Mouse (Mus musculus) embryonic facial prominence, embryonic 11.5 days (tissue): ENCODE measurements around the gene Cpne6. TPM values are rescaled to one million over a fixed set of nuclear protein-coding genes. Genes with fewer than 3 reads are reported as not detected.
A peak's percentile ranks its signal among the peaks of the same experiment; 100 is the strongest.

ENCODE experiments used
- ATAC-seq: fragments of 200-750 bp; cut with Nextera tagmentation; replicated peaks from 2 replicates; pipeline ENCODE4 v1.8.0; 2017; ENCODE audit warnings: low read depth; ENCODE audit not compliant: insufficient number of reproducible peaks, low FRiP score, low TSS enrichment
- DNase-seq: peaks from one replicate; pipeline ENCODE4 v3.0.0-alpha.2; 2015; ENCODE audit warnings: low spot score
- H3K27ac ChIP-seq: fragments of 300-500 bp; sonication (generic); replicated peaks from 2 replicates; pipeline ENCODE4 v1.5.1; 2014; ENCODE audit warnings: mild to moderate bottlenecking, low read depth, low read length, control low read depth
- H3K27me3 ChIP-seq: fragments of 300-500 bp; sonication (generic); 2 replicates; pipeline ENCODE4 v1.6.1; 2014; ENCODE audit warnings: mild to moderate bottlenecking, low read length, moderate library complexity, mixed read lengths; ENCODE audit not compliant: control insufficient read depth, insufficient read depth
- H3K36me3 ChIP-seq: fragments of 300-500 bp; sonication (generic); replicated peaks from 2 replicates; pipeline ENCODE4 v1.6.1; 2014; ENCODE audit warnings: low read depth, mild to moderate bottlenecking, low read length, moderate library complexity, mixed read lengths; ENCODE audit not compliant: control insufficient read depth, insufficient read depth
- H3K4me1 ChIP-seq: fragments of 300-500 bp; sonication (generic); 2 replicates; pipeline ENCODE4 v1.6.1; 2014; ENCODE audit warnings: low read length, mixed read lengths; ENCODE audit not compliant: control insufficient read depth, insufficient read depth
- H3K4me2 ChIP-seq: fragments of 300-500 bp; sonication (generic); 2 replicates; pipeline ENCODE4 v1.6.1; 2014; ENCODE audit warnings: low read depth, mild to moderate bottlenecking, control low read depth, low read length, moderate library complexity
- H3K4me3 ChIP-seq: fragments of 300-500 bp; sonication (generic); 2 replicates; pipeline ENCODE4 v1.5.1; 2014; ENCODE audit warnings: low read depth, low read length, control low read depth
- H3K9ac ChIP-seq: fragments of 300-500 bp; sonication (generic); replicated peaks from 2 replicates; pipeline ENCODE4 v1.6.1; 2014; ENCODE audit warnings: mild to moderate bottlenecking, control low read depth, low read length
- H3K9me3 ChIP-seq: fragments of 300-500 bp; sonication (generic); replicated peaks from 2 replicates; pipeline ENCODE4 v1.6.1; 2016; ENCODE audit warnings: mild to moderate bottlenecking, low read length, inconsistent platforms, mixed read lengths; ENCODE audit not compliant: control insufficient read depth
- WGBS: fragments of 180-500 bp; shearing (Covaris S2); extraction: QIAGEN DNeasy Blood & Tissue Kit; methylation state at CpG from one replicate; pipeline ENCODE4 v1.1.7; 2014; 5-methylcytosine and 5-hydroxymethylcytosine counted together
- polyA plus RNA-seq: library from polyadenylated mRNA; unstranded; fragments of >200 nt; fragmentation: Nextera tagmentation; extraction: Ambion mirVana; gene quantifications from 2 replicates; pipeline ENCODE4 v1.2.1, GENCODE M21; 2014

Cpne6 gene
- polyA plus RNA-seq, 1 experiment from 2014 or later, result 0.24 TPM

DNA sequence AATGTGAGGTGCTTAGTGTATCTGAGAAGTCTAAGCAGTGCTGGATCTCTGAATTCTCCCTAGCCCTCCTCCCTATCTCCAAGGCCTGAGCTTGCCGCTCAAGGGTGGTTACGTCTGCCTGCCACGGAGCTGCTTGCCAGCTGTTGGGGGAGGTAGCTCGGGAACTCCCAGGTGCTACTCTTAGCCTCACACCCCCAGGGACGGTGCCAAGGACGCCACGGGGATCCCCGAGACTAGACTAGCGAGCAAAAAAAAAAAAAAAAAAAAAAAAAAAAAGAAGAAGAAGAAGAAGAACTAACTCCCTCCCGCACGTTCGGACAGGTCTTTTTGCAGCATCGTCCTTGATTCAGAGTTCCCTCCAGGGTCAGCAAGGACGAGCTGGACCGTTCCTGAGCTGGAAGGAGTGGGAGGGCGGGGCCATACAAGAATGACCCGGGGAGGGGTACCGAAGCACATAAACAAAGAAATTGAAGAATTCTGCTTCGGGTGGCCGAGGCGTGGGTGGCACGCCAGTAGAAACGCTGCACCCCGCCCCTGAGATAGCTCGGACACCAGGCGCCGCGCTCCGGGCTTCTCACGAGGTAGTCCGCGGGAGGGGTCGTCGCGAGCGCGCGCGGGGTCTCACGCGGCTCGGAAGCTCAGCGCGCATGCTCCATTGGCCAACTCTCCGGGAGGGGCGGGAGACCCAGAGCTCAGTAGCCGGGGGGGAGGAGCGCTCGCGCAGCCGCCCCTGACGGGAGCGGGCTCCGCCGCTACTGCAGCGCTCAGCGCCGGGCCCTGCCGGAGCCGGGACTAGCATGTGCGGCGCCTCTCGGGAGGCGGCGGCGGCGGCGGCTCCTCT lies 19.7 kb upstream of the Cpne6 start, which contains the start of gene Carmil3:
TSS of gene Carmil3 (plus strand) at position 291 of the 841 bp plus-strand sequence.
- H3K4me1 ChIP-seq, result no peaks in the 10 kb centered on the region
- H3K36me3 ChIP-seq, result no peaks in the 10 kb centered on the region; the same call in 1 of the 2 replicates
- H3K27ac ChIP-seq, result peak within 1 kb of the TSS; percentile 52
- peak within 1 kb of the TSS; percentile 94 for H3K4me2 ChIP-seq
- DNase-seq (peak; percentile 86), ATAC-seq (peak; percentile 82)
- H3K27me3 ChIP-seq, result no peaks in the 10 kb centered on the region
- WGBS, result under 1% methylated on average over 64 of the region's 68 CpGs
- peak within 1 kb of the TSS; percentile 74 for H3K9ac ChIP-seq
- peak within 1 kb of the TSS; percentile 63 for H3K4me3 ChIP-seq
- no peaks in the 10 kb centered on the region for H3K9me3 ChIP-seq

DNA sequence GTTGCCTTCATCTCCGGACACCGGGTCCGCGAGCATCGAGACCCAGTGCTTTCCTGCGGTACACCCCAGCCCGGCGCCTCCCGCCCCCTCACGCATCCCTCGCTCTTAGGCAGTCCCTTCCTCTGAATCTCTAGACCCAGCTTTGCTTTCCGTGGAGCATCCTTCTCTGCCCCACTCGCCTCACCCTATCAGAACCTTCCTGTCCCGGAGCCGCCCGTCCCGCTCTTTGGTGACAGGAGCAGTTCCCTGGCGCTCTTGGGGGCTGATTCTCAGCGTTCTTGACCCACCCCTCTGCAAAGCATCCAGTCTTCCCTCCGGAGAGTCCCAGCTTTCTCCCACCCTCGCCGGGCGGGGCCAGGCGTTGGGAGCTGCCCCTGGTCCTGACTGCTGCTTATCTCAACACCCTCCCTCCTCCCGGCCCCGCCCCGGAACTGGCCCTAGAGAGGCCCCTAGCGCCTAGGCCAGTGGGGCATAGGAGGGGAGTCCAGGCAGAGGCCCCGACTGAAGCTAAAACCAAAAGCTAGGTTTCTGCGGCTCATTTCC lies 18.9 kb upstream of the Cpne6 start:
- Histone ChIP-seq H3K27me3 (no peaks in the 10 kb centered on the region), H3K4me1 (no peaks in the 10 kb centered on the region), H3K36me3 (no peaks in the 10 kb centered on the region; the same call in 1 of the 2 replicates), H3K9ac (peak overlapping the region; percentile 74), H3K4me2 (peak overlapping the region; percentile 94), H3K9me3 (no peaks in the 10 kb centered on the region), H3K4me3 (peak overlapping the region; percentile 63), H3K27ac (peak overlapping the region; percentile 52)
- DNase-seq, result peak; percentile 82
- peak; percentile 84 for ATAC-seq
- 0% methylated on average over 25 of the region's 30 CpGs for WGBS

DNA sequence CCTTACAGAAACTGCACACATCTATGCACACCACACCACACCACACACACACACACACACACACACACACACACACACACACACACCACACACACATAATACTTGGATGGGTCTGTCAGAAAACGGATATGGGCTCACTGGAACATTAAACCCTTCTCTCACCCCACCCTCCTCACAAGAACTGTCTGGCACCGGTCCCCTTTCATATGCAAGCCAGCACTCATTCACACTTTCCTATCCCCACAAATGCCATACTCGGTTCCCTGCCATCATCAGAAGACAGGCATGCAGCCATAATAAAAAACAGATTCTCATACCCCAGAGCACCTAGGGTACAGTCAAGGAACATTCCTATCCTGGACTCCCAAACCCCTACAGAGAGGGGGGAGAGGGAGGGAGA lies 18.1 kb upstream of the Cpne6 start:
- no peak for DNase-seq
- Histone ChIP-seq H3K27me3 (no peaks in the 10 kb centered on the region), H3K27ac (no peak overlapping the region), H3K4me2 (no peak overlapping the region; the same call in 1 of the 2 replicates), H3K36me3 (no peaks in the 10 kb centered on the region; the same call in 1 of the 2 replicates), H3K4me1 (no peaks in the 10 kb centered on the region), H3K4me3 (no peak overlapping the region), H3K9me3 (no peaks in the 10 kb centered on the region), H3K9ac (no peak overlapping the region)
- WGBS, result 41% methylated on average over 3 of the region's 3 CpGs
- ATAC-seq, result no peak

DNA sequence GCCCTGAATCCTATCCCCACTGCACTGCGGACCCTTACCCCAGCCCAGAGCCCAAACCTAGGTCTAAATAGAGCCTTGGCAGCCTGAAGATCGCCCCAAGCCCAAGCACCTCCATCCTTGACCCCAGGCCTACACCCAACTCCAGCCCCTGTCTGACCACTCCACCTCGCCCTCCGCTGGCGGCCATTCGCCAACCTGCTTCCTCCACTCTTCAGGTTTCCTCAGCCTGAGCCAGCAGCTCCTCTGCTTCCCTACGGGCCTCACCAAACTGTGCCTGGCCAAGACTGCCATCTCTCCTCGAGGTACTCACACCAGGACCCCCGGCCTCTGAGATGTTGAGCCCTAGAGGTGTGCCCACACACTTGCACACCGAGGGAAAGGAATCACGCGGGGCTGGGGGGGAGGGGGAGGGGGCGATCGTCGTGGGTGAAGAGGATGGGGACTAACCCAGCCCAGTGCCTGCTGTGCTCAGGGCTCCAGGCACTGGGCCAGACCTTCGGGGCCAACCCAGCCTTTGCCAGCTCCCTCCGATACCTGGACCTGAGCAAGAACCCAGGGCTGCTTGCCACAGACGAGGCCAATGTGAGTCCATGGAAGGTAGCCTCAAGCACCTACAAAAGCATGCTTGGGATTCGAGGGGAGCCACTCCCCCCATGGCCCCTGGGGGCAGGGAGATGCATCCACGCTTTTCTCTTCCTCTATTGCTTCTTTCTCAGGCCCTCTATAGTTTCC lies 14.6 kb upstream of the Cpne6 start:
- DNase-seq, result no peak
- Histone ChIP-seq H3K27me3 (no peaks in the 10 kb centered on the region), H3K4me1 (no peaks in the 10 kb centered on the region), H3K4me2 (no peak overlapping the region), H3K9ac (no peak overlapping the region), H3K4me3 (no peak overlapping the region), H3K27ac (no peak overlapping the region), H3K36me3 (no peaks in the 10 kb centered on the region; the same call in 1 of the 2 replicates), H3K9me3 (no peaks in the 10 kb centered on the region)
- 73% methylated on average over 18 of the region's 20 CpGs for WGBS
- no peak for ATAC-seq

DNA sequence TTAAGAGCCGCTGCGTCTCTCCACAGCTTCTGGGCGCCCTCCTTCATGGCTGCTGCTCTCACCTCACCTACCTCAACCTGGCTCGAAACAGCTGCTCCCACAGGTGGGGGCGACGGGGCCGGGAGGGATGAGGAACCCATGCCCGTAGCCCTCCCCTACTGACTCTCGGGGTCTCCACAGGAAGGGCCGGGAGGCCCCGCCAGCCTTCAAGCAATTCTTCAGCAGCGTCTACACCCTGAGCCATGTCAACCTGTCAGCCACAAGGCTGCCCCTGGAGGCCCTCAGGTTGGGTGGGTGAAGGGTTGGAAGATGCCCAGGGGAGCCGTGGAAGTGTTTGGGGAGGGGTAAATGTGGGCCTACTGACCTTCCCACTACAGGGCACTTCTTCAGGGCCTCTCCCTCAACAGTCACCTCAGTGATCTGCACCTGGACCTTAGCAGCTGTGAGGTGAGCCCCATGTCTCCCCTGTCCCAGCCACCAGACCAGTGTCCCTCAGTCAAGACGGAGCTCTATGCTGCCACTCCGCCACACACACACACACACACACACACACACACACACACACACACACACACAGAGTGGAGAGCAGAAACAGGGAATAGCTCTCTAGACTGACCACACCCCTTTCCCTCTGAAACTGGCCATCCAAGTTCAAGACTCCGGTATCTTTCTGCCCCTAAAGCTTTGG lies 13.3 kb upstream of the Cpne6 start:
- Histone ChIP-seq H3K4me2 (no peak overlapping the region), H3K4me1 (no peaks in the 10 kb centered on the region), H3K9ac (no peak overlapping the region), H3K4me3 (no peak overlapping the region), H3K36me3 (no peaks in the 10 kb centered on the region; the same call in 1 of the 2 replicates), H3K9me3 (no peaks in the 10 kb centered on the region), H3K27me3 (no peaks in the 10 kb centered on the region), H3K27ac (no peak overlapping the region)
- 62% methylated on average over 16 of the region's 16 CpGs for WGBS
- ATAC-seq (0 out of 2 replicates have a peak, but pooled peaks have one; percentile 32), DNase-seq (no peak)

DNA sequence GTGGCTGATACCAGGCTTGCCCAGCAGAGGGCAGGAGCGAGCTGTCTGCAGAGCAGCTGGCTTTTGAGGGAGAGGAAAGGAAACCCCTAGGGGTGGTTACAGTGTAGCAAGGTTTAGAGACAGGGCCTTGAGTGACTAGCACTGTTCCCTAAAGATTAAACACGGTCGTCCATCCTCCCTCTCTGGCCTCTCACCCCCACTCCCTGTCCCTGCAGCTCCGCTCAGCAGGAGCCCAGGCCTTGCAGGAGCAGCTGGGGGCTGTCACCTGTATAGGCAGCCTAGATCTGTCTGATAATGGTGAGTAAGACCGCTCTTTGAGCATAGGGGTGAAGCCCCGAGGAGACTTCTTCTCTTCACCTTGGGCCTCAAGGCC lies 12.8 kb upstream of the Cpne6 start:
- DNase-seq (peak; percentile 86), ATAC-seq (peak; percentile 37; the same call in 1 of the 2 replicates)
- no peak overlapping the region for H3K27ac ChIP-seq
- H3K4me3 ChIP-seq, result no peak overlapping the region
- H3K36me3 ChIP-seq, result no peaks in the 10 kb centered on the region; the same call in 1 of the 2 replicates
- H3K4me1 ChIP-seq, result no peaks in the 10 kb centered on the region
- H3K9ac ChIP-seq, result peak overlapping the region; percentile 37; the same call in 1 of the 2 replicates
- H3K9me3 ChIP-seq, result no peaks in the 10 kb centered on the region
- no peak overlapping the region for H3K4me2 ChIP-seq
- H3K27me3 ChIP-seq, result no peaks in the 10 kb centered on the region
- 28% methylated on average over 6 of the region's 6 CpGs for WGBS

DNA sequence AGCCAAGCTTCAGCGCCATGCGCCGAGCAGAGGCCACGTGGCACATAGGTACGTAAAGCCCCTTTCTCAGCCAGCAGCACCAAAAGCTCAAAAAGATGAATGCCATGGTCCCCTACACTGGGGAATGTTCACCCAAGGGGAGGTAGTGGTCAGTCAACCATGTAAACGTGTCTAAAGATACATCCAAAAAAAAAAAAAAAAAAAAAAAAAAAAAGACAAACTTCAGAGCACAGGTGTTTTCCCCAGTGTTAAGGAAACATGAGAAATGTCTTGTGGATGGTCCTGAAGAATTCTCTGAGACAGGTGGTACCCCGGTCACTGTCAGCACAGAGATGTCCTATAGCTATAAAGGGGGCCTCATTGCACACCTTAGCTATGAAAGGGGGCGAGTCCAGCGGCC lies 4.6 kb upstream of the Cpne6 start:
- no peak overlapping the region for H3K9ac ChIP-seq
- H3K27me3 ChIP-seq, result no peaks in the 10 kb centered on the region
- DNase-seq (no peak), ATAC-seq (no peak)
- no peaks in the 10 kb centered on the region for H3K36me3 ChIP-seq
- no peaks in the 10 kb centered on the region for H3K4me1 ChIP-seq
- H3K9me3 ChIP-seq, result no peaks in the 10 kb centered on the region
- H3K27ac ChIP-seq, result no peak overlapping the region
- WGBS, result 87% methylated on average over 9 of the region's 9 CpGs
- H3K4me2 ChIP-seq, result no peak overlapping the region
- H3K4me3 ChIP-seq, result no peak overlapping the region
